Mouse (Mus musculus): Measurements from ENCODE around the gene Plxdc1. TPM values are rescaled to one million over a fixed set of nuclear protein-coding genes. Genes with fewer than 3 reads are reported as not detected.
A peak's percentile ranks its signal among the peaks of the same experiment; 100 is the strongest.

Plxdc1 gene
- polyA plus RNA-seq, 1 experiment from 2014 or later = 0.49 TPM

DNA sequence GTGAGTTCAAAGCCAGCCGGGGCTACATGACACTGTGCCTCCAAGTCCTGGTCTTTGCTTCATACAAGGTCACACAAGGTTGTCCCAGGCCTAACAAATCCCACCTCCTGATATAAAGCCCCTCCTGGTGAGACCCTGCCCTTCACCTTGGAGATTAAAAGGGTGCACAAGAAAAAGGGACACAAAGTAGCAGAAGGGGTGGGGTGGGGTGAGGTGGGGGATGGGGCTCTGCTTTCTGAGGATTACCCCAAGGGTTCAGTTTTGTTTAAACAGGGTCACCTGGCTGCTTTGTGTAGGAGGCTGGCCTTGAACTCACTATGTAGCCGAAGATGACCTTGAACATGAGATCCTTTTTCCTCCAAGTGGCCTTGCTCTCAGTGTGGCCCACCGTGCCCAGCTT, 2.7 kb downstream of the Plxdc1 start:
- Histone ChIP-seq H3K4me1 (replicated peaks) (peaks cover 6% of the 10 kb centered on the region; the same call in 1 of the 2 replicates), H3K4me3 (replicated peaks) (no peak overlapping the region), H3K9me3 (no peaks in the 10 kb centered on the region), H3K36me3 (no peaks in the 10 kb centered on the region), H3K9ac (no peak overlapping the region), H3K27me3 (replicated peaks) (peaks cover 21% of the 10 kb centered on the region), H3K27ac (no peak overlapping the region), H3K4me2 (replicated peaks) (no peak overlapping the region)
- 85% methylated on average over 3 of the region's 3 CpGs for WGBS
- ATAC-seq = no peak

DNA sequence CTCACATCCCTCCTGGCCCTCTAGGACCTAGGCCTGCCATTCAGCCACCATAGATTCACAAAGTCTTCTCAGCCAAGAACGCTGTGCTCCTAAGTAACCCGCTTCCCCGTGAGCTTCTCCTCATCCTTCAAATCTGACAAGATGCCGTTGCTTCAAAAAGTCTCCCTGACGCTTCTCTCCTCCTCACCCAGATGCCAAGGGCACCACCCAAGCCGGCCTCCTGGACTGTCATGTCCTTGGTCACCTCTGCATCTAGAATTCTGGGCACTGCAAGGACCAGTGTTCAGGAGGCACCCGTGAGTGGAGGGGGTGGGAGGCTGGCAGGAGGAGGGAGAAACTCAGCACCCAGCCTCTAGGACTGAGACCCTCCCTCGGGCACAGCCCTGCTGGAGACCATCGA, 3.5 kb downstream of the Plxdc1 start:
- H3K4me3 ChIP-seq (replicated peaks) = no peak overlapping the region
- no peak for ATAC-seq
- H3K27ac ChIP-seq = no peak overlapping the region
- peaks cover 6% of the 10 kb centered on the region; the same call in 1 of the 2 replicates for H3K4me1 ChIP-seq (replicated peaks)
- H3K9me3 ChIP-seq = no peaks in the 10 kb centered on the region
- H3K4me2 ChIP-seq (replicated peaks) = no peak overlapping the region
- WGBS = 79% methylated on average over 9 of the region's 9 CpGs
- no peaks in the 10 kb centered on the region for H3K36me3 ChIP-seq
- peaks cover 21% of the 10 kb centered on the region for H3K27me3 ChIP-seq (replicated peaks)
- H3K9ac ChIP-seq = no peak overlapping the region

DNA sequence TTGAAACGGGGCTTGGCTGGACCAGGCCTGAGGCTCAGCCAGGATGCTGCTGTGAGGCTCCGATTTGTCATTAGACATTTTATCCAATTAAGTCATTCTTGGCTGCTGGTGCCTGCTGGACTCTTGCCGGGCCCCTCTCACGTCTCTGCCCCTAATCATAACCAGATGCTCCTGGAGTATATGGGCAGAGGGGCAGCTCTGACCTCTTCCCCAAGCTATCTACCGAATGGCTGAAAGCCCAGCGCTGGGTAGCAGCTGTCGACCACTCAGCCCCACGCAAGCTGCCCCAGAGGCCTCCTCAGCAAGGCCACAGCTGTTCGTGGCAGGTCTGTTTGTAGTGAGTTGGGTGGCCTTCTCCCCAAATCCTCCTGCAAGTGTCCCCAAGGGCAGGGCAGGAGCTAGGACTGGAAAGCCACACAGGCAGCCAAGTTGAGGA, 5.7 kb downstream of the Plxdc1 start:
- Histone ChIP-seq H3K9ac (no peak overlapping the region), H3K4me3 (replicated peaks) (no peak overlapping the region), H3K27me3 (replicated peaks) (peaks cover 11% of the 10 kb centered on the region), H3K4me2 (replicated peaks) (no peak overlapping the region), H3K27ac (no peak overlapping the region), H3K36me3 (no peaks in the 10 kb centered on the region), H3K4me1 (replicated peaks) (0 out of 2 replicates have a peak, but pooled peaks cover under 1% of the 10 kb centered on the region), H3K9me3 (no peaks in the 10 kb centered on the region)
- 64% methylated on average over 9 of the region's 9 CpGs for WGBS
- no peak for ATAC-seq

DNA sequence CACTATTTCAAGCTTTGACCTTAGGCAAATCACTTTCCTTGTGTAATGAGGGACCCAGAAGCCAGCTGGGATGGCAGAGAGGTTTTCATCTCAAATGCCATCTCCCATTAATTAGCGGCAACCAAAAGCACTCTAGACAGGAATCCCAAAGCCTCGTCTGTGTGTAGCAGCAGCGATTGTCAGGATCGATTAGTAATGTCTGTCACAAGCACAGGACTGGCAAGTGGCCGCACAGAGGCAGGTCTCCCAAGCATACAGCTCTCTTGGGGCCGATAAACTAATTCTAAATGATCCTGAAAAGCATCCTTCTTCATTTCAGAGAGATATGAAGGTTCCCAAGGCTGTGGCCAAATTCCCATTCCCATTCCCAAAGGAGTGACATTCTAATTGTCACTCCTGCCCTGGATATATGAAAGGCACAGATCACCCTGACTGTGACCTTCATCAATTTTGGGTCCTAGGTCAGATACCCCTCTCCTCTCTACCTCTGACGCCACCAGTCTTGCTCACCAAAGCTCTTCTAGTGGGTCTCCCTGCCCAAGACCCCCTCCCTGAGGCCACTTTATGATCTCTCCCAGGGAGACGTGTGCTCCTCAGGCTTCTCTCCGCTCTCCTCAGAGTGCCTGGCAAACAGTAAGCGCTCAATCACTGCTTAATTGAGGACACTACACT, 6.3 kb downstream of the Plxdc1 start:
- H3K4me2 ChIP-seq (replicated peaks) = no peak overlapping the region
- H3K27me3 ChIP-seq (replicated peaks) = peaks cover 6% of the 10 kb centered on the region
- H3K4me3 ChIP-seq (replicated peaks) = no peak overlapping the region
- no peaks in the 10 kb centered on the region for H3K36me3 ChIP-seq
- H3K4me1 ChIP-seq (replicated peaks) = no peaks in the 10 kb centered on the region
- whole genome bisulfite sequencing = 59% methylated on average over 10 of the region's 10 CpGs
- no peaks in the 10 kb centered on the region for H3K9me3 ChIP-seq
- H3K27ac ChIP-seq = no peak overlapping the region
- ATAC-seq = no peak
- no peak overlapping the region for H3K9ac ChIP-seq

DNA sequence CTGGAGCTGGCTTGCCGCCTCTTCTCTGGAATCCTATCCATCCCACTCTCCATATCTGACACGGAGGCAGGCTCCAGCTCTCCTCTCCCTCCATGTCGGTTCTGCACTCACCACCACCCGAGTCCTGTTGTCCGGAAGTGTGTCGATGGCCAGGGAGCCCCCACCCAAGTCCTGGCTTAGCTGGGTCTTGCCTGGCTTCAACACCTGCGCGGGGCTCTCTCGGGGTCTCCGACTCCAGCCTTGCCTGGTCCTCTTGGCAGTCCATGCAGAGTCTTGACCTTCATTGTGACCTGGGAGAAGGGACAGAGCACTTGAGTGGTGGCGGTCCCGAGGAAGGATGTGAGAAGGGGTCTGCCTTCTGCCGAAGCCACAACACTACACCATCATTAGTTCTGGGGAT, 7.9 kb downstream of the Plxdc1 start:
- ATAC-seq = no peak
- H3K9ac ChIP-seq = no peak overlapping the region
- H3K27me3 ChIP-seq (replicated peaks) = no peaks in the 10 kb centered on the region
- H3K4me1 ChIP-seq (replicated peaks) = no peaks in the 10 kb centered on the region
- WGBS = 86% methylated on average over 13 of the region's 13 CpGs
- H3K4me2 ChIP-seq (replicated peaks) = no peak overlapping the region
- no peaks in the 10 kb centered on the region for H3K9me3 ChIP-seq
- H3K4me3 ChIP-seq (replicated peaks) = no peak overlapping the region
- H3K27ac ChIP-seq = no peak overlapping the region
- no peaks in the 10 kb centered on the region for H3K36me3 ChIP-seq

DNA sequence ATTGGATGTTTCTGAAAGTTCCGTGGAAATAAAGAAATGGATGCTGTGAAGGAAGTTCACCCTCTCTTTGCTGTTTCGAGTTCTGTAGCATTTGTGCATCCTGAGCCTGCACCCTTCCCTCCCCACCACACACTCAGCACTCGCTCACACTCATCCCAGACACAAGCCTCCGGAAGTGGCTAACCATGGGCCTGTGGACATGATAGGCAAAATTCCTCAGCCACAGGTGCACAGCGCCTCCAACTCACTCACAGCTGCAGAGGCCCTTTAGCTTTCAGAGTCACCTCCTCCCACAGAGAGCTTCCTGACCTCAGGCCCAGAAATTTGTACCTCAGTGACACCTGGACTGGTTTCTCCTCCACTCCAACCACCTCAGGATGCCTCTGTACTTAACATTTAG, 8.4 kb downstream of the Plxdc1 start:
- Histone ChIP-seq H3K4me2 (replicated peaks) (no peak overlapping the region), H3K27me3 (replicated peaks) (no peaks in the 10 kb centered on the region), H3K9ac (no peak overlapping the region), H3K4me3 (replicated peaks) (no peak overlapping the region), H3K27ac (no peak overlapping the region), H3K36me3 (no peaks in the 10 kb centered on the region), H3K9me3 (no peaks in the 10 kb centered on the region), H3K4me1 (replicated peaks) (no peaks in the 10 kb centered on the region)
- 65% methylated on average over 5 of the region's 5 CpGs for WGBS
- no peak for ATAC-seq

DNA sequence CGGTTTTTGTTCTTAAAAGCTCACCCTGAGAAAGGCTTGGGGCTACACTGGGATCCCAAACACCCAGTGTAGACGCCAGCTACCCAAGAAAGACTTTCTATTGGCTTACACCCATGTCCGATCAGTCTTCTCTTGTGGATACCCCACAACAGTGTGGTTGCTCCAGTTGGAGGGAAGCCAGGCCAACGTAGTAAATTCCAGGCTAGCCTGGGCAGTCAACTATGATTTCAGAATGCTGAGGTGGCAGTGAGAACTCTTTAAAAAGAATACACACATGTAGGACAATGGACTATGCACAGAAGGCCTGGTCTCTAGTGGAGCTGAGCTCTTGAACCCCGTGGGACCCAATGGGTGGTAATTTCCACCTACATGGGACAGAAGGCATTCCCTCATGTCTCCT, 11.5 kb downstream of the Plxdc1 start:
- ATAC-seq = no peak
- no peak overlapping the region for H3K27ac ChIP-seq
- WGBS = 81% methylated on average over 5 of the region's 5 CpGs
- H3K4me2 ChIP-seq (replicated peaks) = no peak overlapping the region
- no peak overlapping the region for H3K9ac ChIP-seq
- no peak overlapping the region for H3K4me3 ChIP-seq (replicated peaks)
- H3K27me3 ChIP-seq (replicated peaks) = no peaks in the 10 kb centered on the region
- H3K36me3 ChIP-seq = no peaks in the 10 kb centered on the region
- no peaks in the 10 kb centered on the region for H3K4me1 ChIP-seq (replicated peaks)
- H3K9me3 ChIP-seq = no peaks in the 10 kb centered on the region

DNA sequence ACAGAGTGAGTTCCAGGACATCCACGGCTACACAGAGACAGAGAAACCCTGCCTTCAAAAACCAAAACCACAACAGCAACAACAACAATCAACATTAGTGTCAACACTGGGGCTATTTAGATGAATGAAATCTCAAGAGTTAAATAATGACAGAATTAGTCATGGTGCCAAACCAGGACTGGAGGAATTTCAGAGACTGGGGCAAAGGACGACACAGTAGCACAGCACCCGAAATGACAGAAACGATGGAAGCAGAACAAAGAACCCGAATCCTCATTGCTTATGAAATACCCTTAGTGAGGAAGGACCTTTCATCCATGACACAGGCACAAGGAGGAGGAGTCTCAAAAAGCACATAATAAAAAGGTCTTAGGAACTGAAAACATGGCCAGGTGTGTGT, 12.1 kb downstream of the Plxdc1 start:
- H3K4me2 ChIP-seq (replicated peaks) = no peak overlapping the region
- no peak overlapping the region for H3K4me3 ChIP-seq (replicated peaks)
- H3K27me3 ChIP-seq (replicated peaks) = no peaks in the 10 kb centered on the region
- H3K9me3 ChIP-seq = no peaks in the 10 kb centered on the region
- no peak overlapping the region for H3K9ac ChIP-seq
- 91% methylated on average over 5 of the region's 5 CpGs for WGBS
- no peak overlapping the region for H3K27ac ChIP-seq
- ATAC-seq = no peak
- H3K36me3 ChIP-seq = no peaks in the 10 kb centered on the region
- no peaks in the 10 kb centered on the region for H3K4me1 ChIP-seq (replicated peaks)

DNA sequence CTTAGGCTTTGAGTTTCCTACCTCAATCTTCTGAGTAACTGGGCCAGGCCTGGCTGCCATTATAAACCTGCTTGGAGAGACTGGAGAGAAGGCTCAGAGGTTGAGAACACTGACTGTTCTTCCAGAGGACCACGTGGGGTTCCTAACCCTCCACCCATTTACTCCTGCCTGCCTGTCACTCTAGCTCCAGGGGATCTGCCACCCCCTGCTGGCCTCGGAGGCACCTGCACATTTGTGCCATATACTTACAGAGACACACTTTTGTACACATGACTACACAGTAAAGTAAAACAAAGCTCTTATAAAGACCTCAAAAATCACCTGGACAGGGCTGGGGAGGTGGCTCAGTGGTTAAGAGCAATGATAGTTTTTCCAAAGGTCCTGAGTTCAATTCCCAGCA, 13.8 kb downstream of the Plxdc1 start:
- Histone ChIP-seq H3K4me1 (replicated peaks) (no peaks in the 10 kb centered on the region), H3K9me3 (no peaks in the 10 kb centered on the region), H3K27ac (no peak overlapping the region), H3K9ac (no peak overlapping the region), H3K36me3 (no peaks in the 10 kb centered on the region), H3K27me3 (replicated peaks) (0 out of 2 replicates have a peak, but pooled peaks cover 2% of the 10 kb centered on the region), H3K4me3 (replicated peaks) (no peak overlapping the region), H3K4me2 (replicated peaks) (no peak overlapping the region)
- 76% methylated on average over 2 of the region's 2 CpGs for WGBS
- no peak for ATAC-seq

DNA sequence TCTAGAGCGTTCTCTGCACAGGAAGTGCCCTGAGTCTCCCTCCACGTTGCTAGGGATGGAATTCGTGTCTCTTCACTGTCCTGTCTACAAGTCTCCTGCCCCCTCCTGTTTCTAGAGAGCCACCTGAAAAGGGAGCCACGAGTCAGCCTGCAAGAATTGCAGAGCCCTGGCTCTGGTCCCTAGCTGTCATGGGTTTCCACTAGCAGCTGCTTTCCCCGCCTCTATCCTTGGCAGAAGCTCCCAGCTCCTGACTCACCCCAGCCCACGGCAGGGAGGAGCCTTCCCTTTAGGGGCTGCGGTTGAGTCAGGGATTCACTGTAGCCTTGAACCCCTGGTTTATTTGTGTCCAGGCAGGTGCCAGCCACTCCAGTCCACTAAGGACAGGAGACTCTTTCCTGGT, 15.0 kb downstream of the Plxdc1 start:
- Histone ChIP-seq H3K27ac (no peak overlapping the region), H3K9ac (peak overlapping the region; percentile 13; the same call in 1 of the 2 replicates), H3K36me3 (no peaks in the 10 kb centered on the region), H3K4me1 (replicated peaks) (no peaks in the 10 kb centered on the region), H3K9me3 (no peaks in the 10 kb centered on the region), H3K27me3 (replicated peaks) (0 out of 2 replicates have a peak, but pooled peaks cover 4% of the 10 kb centered on the region), H3K4me3 (replicated peaks) (no peak overlapping the region), H3K4me2 (replicated peaks) (no peak overlapping the region)
- ATAC-seq = no peak
- WGBS = 18% methylated on average over 7 of the region's 7 CpGs

DNA sequence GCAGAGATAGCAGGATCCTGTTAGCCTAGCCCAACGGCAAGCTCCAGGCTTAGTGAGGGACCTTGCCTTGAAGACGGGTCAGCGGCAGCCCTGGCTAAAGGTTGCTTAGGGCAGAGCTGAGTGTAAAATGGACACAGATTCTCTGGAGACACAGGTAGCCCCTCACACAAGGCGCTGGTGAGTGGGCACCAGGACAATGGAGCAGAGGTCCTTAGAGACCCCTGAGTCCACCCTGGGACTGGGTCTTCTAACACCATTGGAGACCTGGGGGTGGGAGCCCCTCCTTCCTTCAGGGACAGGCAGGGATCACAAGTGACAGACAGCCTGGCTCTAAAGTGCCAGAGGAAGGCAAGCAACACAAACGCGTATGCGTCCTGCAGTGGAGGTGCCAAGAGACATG, 15.5 kb downstream of the Plxdc1 start:
- no peaks in the 10 kb centered on the region for H3K36me3 ChIP-seq
- no peak overlapping the region for H3K4me2 ChIP-seq (replicated peaks)
- H3K27me3 ChIP-seq (replicated peaks) = 0 out of 2 replicates have a peak, but pooled peaks cover 4% of the 10 kb centered on the region
- no peaks in the 10 kb centered on the region for H3K9me3 ChIP-seq
- no peak for ATAC-seq
- H3K4me1 ChIP-seq (replicated peaks) = no peaks in the 10 kb centered on the region
- WGBS = 79% methylated on average over 7 of the region's 7 CpGs
- H3K27ac ChIP-seq = no peak overlapping the region
- H3K4me3 ChIP-seq (replicated peaks) = no peak overlapping the region
- no peak overlapping the region for H3K9ac ChIP-seq

DNA sequence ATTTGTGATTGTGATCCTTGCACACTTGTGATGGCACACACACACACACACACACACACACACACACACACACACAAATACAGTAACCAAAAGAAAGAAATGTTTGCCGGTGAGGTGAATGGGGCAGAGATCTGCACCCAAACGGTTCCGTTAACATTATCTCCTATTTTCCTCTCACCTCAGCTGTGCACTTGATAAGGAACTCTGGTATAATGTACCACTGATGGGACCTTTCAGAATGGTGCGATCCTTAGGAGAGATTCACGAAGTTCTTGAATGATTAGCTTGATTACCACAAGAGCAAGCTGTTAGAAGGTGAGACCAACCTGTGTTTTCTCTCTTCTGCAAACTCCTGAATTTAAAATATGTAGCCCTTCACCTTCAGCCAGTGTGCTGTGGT, 17.9 kb downstream of the Plxdc1 start:
- 73% methylated on average over 5 of the region's 5 CpGs for WGBS
- Histone ChIP-seq H3K9ac (no peak overlapping the region), H3K27ac (no peak overlapping the region), H3K4me1 (replicated peaks) (no peaks in the 10 kb centered on the region), H3K4me3 (replicated peaks) (no peak overlapping the region), H3K36me3 (no peaks in the 10 kb centered on the region), H3K9me3 (no peaks in the 10 kb centered on the region), H3K27me3 (replicated peaks) (0 out of 2 replicates have a peak, but pooled peaks cover 4% of the 10 kb centered on the region), H3K4me2 (replicated peaks) (no peak overlapping the region)
- no peak for ATAC-seq

DNA sequence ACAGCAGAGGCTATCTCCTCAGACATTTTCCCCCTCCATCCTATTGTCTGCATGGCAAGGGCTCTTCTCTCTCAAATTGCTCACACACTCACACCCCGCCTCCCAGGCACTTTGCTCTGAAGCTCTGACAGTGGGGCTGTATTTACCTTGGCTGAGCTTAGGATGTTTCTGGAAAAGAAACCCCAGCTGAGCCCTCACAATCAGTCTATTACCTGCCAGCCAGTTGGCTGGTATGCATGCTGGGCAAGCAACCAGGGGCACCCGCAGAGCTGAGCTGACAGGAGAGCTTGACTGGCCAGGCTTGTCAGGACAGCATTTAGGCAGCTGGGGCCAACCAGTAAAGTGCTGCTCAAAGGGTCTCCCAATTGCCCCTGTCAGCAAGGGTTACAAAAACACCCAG, 19.1 kb downstream of the Plxdc1 start:
- Histone ChIP-seq H3K9ac (no peak overlapping the region), H3K27me3 (replicated peaks) (0 out of 2 replicates have a peak, but pooled peaks cover 4% of the 10 kb centered on the region), H3K4me2 (replicated peaks) (no peak overlapping the region), H3K27ac (no peak overlapping the region), H3K4me3 (replicated peaks) (no peak overlapping the region), H3K36me3 (no peaks in the 10 kb centered on the region), H3K9me3 (no peaks in the 10 kb centered on the region), H3K4me1 (replicated peaks) (no peaks in the 10 kb centered on the region)
- WGBS = 50% methylated on average over 2 of the region's 2 CpGs
- ATAC-seq = no peak

All from intestine, embryonic 15.5 days (tissue).